Mouse (Mus musculus) adrenal gland, adult 18-20 months (tissue): ENCODE data around the gene Borcs7. TPM values are rescaled to one million over a fixed set of nuclear protein-coding genes. Genes with fewer than 3 reads are reported as not detected.

Experiments
- DNase-seq, 2 experiments: peaks; one replicate each; pipeline ENCODE4 v3.0.0; 2021 to 2022; ENCODE audit warnings: low spot score in 2 of 2
- total RNA-seq, 2 experiments: library from RNA; stranded (reverse); gene quantifications; 1 replicate in 1 of 2; 2 replicates in 1 of 2; pipeline ENCODE4 v1.2.3; 2021

The Borcs7 gene
- total RNA-seq, 2 experiments from 2014 or later = 11.4 to 13.4 TPM

GRCm38 (mm10) chr19:46662214-46662613 lies 27.5 kb upstream of the Borcs7 start:
- DNase-seq = no peak

- no peak for DNase-seq
Observed at GRCm38 (mm10) chr19:46662784-46663183, 26.9 kb upstream of the Borcs7 start.

GRCm38 (mm10) chr19:46665474-46665873 lies 24.2 kb upstream of the Borcs7 start:
- no peak for DNase-seq

GRCm38 (mm10) chr19:46667300-46667699 lies 22.4 kb upstream of the Borcs7 start:
- DNase-seq = no peak

GRCm38 (mm10) chr19:46668263-46668662 lies 21.4 kb upstream of the Borcs7 start:
- no peak for DNase-seq

GRCm38 (mm10) chr19:46669802-46670201 lies 19.9 kb upstream of the Borcs7 start:
- DNase-seq = no peak

GRCm38 (mm10) chr19:46670691-46671090 lies 19.0 kb upstream of the Borcs7 start:
- DNase-seq = peak; percentile 60

- DNase-seq = peak in 1 of 2 experiments; percentile 21
Observed at GRCm38 (mm10) chr19:46672766-46673418, 16.8 kb upstream of the Borcs7 start, which contains the start of gene Cyp17a1. Cyp17a1 (minus strand) TSS chr19:46673172.

GRCm38 (mm10) chr19:46675641-46676040 lies 14.1 kb upstream of the Borcs7 start:
- DNase-seq = no peak

- no peak for DNase-seq
Observed at GRCm38 (mm10) chr19:46679720-46680383, 9.9 kb upstream of the Borcs7 start.

- no peak for DNase-seq
Observed at GRCm38 (mm10) chr19:46690387-46690786, 681 bp downstream of the Borcs7 start.

- no peak for DNase-seq
Observed at GRCm38 (mm10) chr19:46691078-46691477, 1.4 kb downstream of the Borcs7 start.

GRCm38 (mm10) chr19:46693146-46693545 lies 3.4 kb downstream of the Borcs7 start:
- no peak for DNase-seq

- DNase-seq = no peak
Observed at GRCm38 (mm10) chr19:46696482-46696881, 6.8 kb downstream of the Borcs7 start.

- DNase-seq = no peak
Observed at GRCm38 (mm10) chr19:46696943-46697342, 7.2 kb downstream of the Borcs7 start.

GRCm38 (mm10) chr19:46697840-46698517 lies 8.3 kb downstream of the Borcs7 start:
- DNase-seq = no peak

GRCm38 (mm10) chr19:46699011-46699481 lies 9.3 kb downstream of the Borcs7 start:
- no peak for DNase-seq

GRCm38 (mm10) chr19:46701156-46701555 lies 11.4 kb downstream of the Borcs7 start:
- DNase-seq = no peak

GRCm38 (mm10) chr19:46705779-46706495 lies 16.2 kb downstream of the Borcs7 start:
- DNase-seq = no peak

- no peak for DNase-seq
Observed at GRCm38 (mm10) chr19:46706540-46707295, 17.0 kb downstream of the Borcs7 start.
